Comparison of ENCODE assay signal across 13 mouse cellular contexts in the genomic region with DNA sequence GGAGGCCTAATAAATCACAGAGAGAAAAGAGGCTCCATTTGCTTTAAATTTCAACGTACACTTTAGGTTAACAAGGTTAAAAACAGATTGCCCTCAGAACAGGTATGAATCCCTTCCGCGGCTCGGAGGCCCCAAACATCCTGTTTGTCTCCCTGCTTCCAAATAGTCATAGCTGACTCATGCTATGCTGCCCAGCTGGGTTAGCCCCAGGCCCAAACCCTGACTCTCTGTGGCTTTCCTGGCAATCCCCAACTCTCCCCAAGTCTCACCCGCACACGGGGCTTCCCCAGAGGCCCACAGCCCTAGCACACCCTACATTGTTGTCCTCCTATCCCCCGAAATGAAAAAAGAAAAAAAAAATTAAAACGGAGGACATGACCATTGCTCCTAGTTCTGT.
"Had no signal": no experiment of that assay in that cellular context is flagged by ENCODE, and none has a peak within 500 bp of the region (broad histone marks: within the 10 kb centered on the region; RNA-seq: fewer than 3 reads in every experiment).

No protein-coding gene starts in this region.

- H3K4me1 ChIP-seq: liver, embryonic 15.5 days; stomach, embryonic 15.5 days had no signal

- H3K36me3 ChIP-seq: limb, embryonic 10.5 days; liver, embryonic 15.5 days; neural tube, embryonic 13.5 days; stomach, embryonic 15.5 days had no signal

- H3K4me3 ChIP-seq: left cerebral cortex, adult 2 months; limb, embryonic 10.5 days; liver, embryonic 15.5 days; neural tube, embryonic 13.5 days; stomach, embryonic 15.5 days had no signal

- H3K27ac ChIP-seq: limb, embryonic 10.5 days; liver, embryonic 15.5 days; neural tube, embryonic 13.5 days; stomach, embryonic 15.5 days had no signal

- DNase-seq: kidney, adult 11 months; kidney, adult 9 months; kidney, postnatal 36 days; lung, adult 2 months; lung, postnatal 36 days; thymus, postnatal 4 days had no signal

- H3K4me2 ChIP-seq: liver, embryonic 11.5 days; liver, embryonic 15.5 days; neural tube, embryonic 13.5 days; stomach, embryonic 15.5 days had no signal

- H3K9ac ChIP-seq: liver, embryonic 15.5 days; neural tube, embryonic 13.5 days; stomach, embryonic 15.5 days had no signal

- H3K9me3 ChIP-seq: limb, embryonic 10.5 days; liver, embryonic 15.5 days; neural tube, embryonic 13.5 days; stomach, embryonic 15.5 days had no signal

- H3K27me3 ChIP-seq: liver, embryonic 15.5 days; neural tube, embryonic 13.5 days; stomach, embryonic 15.5 days had no signal

- ATAC-seq: lung, postnatal 0 days had no signal
